Mouse (Mus musculus): ENCODE measurements around the gene Lmcd1. TPM values are rescaled to one million over a fixed set of nuclear protein-coding genes. Genes with fewer than 3 reads are reported as not detected.
"Not testable (repeated sequence)": the region's sequence is repeated elsewhere in the genome, so short reads cannot be mapped to it uniquely, and the experiment has no call there.

The Lmcd1 gene
- 0.65 and 1.5 TPM in 2 replicates for polyA plus RNA-seq (2015; fragmentation: Nextera tagmentation; extraction: Ambion mirVana)

DNA sequence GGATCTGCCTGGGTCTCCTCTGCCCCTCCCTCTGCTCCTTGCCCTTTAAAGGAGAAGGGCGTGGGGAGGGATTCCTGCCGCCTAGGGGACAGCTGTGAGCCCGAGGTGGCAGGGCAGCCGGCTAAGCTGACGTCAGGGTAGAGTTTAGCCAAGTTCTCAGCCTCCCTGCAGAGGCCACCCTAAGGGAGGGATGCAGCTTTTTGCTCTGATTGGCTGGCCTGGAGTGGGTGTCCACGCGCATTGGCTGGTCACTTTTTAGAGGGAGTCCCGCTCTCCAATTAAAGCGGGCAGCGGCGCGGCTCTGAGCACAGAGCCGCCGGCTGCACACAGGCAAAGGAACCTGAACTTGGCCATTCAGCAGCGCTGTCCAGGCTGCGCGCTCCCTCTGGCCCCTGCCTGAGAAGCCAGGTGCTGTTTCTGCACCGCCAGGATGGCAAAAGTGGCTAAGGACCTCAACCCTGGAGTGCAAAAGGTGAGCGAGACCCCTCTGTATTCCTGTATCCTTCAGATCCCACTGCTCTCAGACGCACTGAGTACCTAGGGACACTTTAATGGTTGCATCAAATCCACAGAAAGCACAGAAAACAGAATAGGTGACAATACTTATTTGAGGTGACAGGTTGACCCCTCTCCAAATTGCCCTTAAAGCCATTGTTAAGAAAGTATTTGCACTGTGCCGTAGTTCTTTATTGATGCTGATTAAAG, at the start of gene Lmcd1:
Lmcd1 (plus strand) TSS at position 258 of the 705 bp plus-strand sequence.
- 3% methylated on average over 21 of the region's 21 CpGs for WGBS (ENCODE audit: insufficient replicate concordance)
- H3K36me3 ChIP-seq (replicated peaks; ENCODE audit: insufficient read depth, low read length) = no peaks in the 10 kb centered on the region
- peaks cover 8% of the 10 kb centered on the region; the same call in 1 of the 2 replicates for H3K4me1 ChIP-seq (ENCODE audit: insufficient read depth)
- H3K9me3 ChIP-seq (ENCODE audit: low read length) = no peaks in the 10 kb centered on the region
- no peak within 1 kb of the TSS for H3K27ac ChIP-seq (ENCODE audit: low read depth)
- no peak within 1 kb of the TSS for H3K9ac ChIP-seq (replicated peaks)
- DNase-seq = peak; percentile 74
- ATAC-seq = peak; percentile 99
- no peak within 1 kb of the TSS for H3K4me3 ChIP-seq (ENCODE audit: low read depth, low read length)
- peaks cover 3% of the 10 kb centered on the region; the same call in 1 of the 2 replicates for H3K27me3 ChIP-seq (ENCODE audit: insufficient read depth, low read length)
- H3K4me2 ChIP-seq (ENCODE audit: low read depth, low read length) = peak within 1 kb of the TSS; percentile 59
- peak; percentile 32 for TF ChIP-seq CTCF (IDR thresholded peaks at IDR 0.05; ENCODE audit: low read depth)
- TF ChIP-seq EP300 (IDR thresholded peaks at IDR 0.05; ENCODE audit: low read depth) = no peak

GRCm38 (mm10) chr6:112223877-112224632, 49.5 kb upstream of the Lmcd1 start:
- H3K27ac ChIP-seq (ENCODE audit: low read depth) = no peak overlapping the region
- 62% methylated on average over 13 of the region's 13 CpGs for WGBS (ENCODE audit: insufficient replicate concordance)
- no peaks in the 10 kb centered on the region for H3K9me3 ChIP-seq (ENCODE audit: low read length)
- H3K4me2 ChIP-seq (ENCODE audit: low read depth, low read length) = no peak overlapping the region
- no peaks in the 10 kb centered on the region for H3K27me3 ChIP-seq (ENCODE audit: insufficient read depth, low read length)
- H3K36me3 ChIP-seq (replicated peaks; ENCODE audit: insufficient read depth, low read length) = no peaks in the 10 kb centered on the region
- no peak overlapping the region for H3K9ac ChIP-seq (replicated peaks)
- no peak for DNase-seq
- no peak for ATAC-seq
- H3K4me1 ChIP-seq (ENCODE audit: insufficient read depth) = peaks cover 3% of the 10 kb centered on the region; the same call in 1 of the 2 replicates
- H3K4me3 ChIP-seq (ENCODE audit: low read depth, low read length) = no peak overlapping the region
- TF ChIP-seq CTCF (IDR thresholded peaks at IDR 0.05; ENCODE audit: low read depth) (no peak), EP300 (IDR thresholded peaks at IDR 0.05; ENCODE audit: low read depth) (no peak)

DNA sequence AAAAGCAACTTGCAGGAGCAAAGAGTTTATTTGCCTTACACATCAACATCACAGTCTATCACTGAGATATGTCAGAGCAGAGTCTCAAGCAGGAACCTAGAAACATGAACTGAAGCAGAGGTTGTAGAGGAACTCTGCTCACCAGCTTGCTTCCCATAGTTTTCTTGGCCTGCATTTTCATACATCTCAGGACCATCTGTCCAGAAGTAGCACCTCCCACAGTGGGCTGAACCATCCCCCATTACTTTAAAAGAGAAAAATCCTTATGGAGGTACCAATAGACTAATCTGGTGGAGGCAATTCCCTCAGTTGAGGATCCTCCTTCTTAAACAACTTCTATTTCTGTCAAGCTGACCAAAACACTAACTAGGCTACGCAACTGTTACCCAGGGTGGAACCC, 36.8 kb upstream of the Lmcd1 start:
- no peak overlapping the region for H3K9ac ChIP-seq (replicated peaks)
- H3K27me3 ChIP-seq (ENCODE audit: insufficient read depth, low read length) = no peaks in the 10 kb centered on the region
- H3K4me2 ChIP-seq (ENCODE audit: low read depth, low read length) = no peak overlapping the region
- TF ChIP-seq EP300 (IDR thresholded peaks at IDR 0.05; ENCODE audit: low read depth) = no peak
- no peak for TF ChIP-seq CTCF (IDR thresholded peaks at IDR 0.05; ENCODE audit: low read depth)
- ATAC-seq (no peak), DNase-seq (no peak)
- WGBS (ENCODE audit: insufficient replicate concordance) = 82% methylated on average over 1 of the region's 1 CpGs
- no peak overlapping the region for H3K4me3 ChIP-seq (ENCODE audit: low read depth, low read length)
- H3K27ac ChIP-seq (ENCODE audit: low read depth) = no peak overlapping the region
- H3K4me1 ChIP-seq (ENCODE audit: insufficient read depth) = no peaks in the 10 kb centered on the region
- no peaks in the 10 kb centered on the region for H3K36me3 ChIP-seq (replicated peaks; ENCODE audit: insufficient read depth, low read length)
- no peaks in the 10 kb centered on the region for H3K9me3 ChIP-seq (ENCODE audit: low read length)

GRCm38 (mm10) chr6:112242216-112242615, 31.3 kb upstream of the Lmcd1 start:
- no peak for ATAC-seq
- Histone ChIP-seq H3K27ac (ENCODE audit: low read depth) (no peak overlapping the region), H3K4me3 (ENCODE audit: low read depth, low read length) (no peak overlapping the region), H3K27me3 (ENCODE audit: insufficient read depth, low read length) (no peaks in the 10 kb centered on the region), H3K9ac (replicated peaks) (no peak overlapping the region), H3K9me3 (ENCODE audit: low read length) (no peaks in the 10 kb centered on the region), H3K4me2 (ENCODE audit: low read depth, low read length) (no peak overlapping the region), H3K36me3 (replicated peaks; ENCODE audit: insufficient read depth, low read length) (no peaks in the 10 kb centered on the region), H3K4me1 (ENCODE audit: insufficient read depth) (peaks cover 8% of the 10 kb centered on the region)
- DNase-seq = no peak
- 58% methylated on average over 2 of the region's 2 CpGs for WGBS (ENCODE audit: insufficient replicate concordance)
- TF ChIP-seq CTCF (IDR thresholded peaks at IDR 0.05; ENCODE audit: low read depth) = no peak
- TF ChIP-seq EP300 (IDR thresholded peaks at IDR 0.05; ENCODE audit: low read depth) = no peak

DNA sequence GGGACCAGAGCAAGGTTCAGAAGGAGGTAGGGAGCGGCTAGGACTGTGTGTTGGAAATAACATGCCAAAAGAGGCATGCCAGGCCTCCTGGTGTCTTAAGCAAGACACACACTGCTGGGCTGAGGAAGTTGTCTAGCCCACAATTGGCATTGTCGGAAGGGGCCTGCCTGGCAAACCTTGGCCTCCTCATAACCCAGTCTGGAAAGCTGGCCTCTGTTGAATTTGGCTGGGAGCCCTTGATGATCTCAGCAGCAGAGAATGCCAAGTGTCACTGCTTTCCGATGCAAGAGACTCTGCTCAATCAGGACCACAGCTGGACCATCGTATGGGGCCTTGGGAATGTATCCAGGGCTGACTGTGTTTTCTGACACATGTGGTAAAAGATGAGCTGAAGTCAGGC, 27.9 kb upstream of the Lmcd1 start:
- Histone ChIP-seq H3K9me3 (ENCODE audit: low read length) (no peaks in the 10 kb centered on the region), H3K4me1 (ENCODE audit: insufficient read depth) (peaks cover 8% of the 10 kb centered on the region), H3K4me2 (ENCODE audit: low read depth, low read length) (no peak overlapping the region), H3K27ac (ENCODE audit: low read depth) (no peak overlapping the region), H3K9ac (replicated peaks) (no peak overlapping the region), H3K4me3 (ENCODE audit: low read depth, low read length) (no peak overlapping the region), H3K27me3 (ENCODE audit: insufficient read depth, low read length) (no peaks in the 10 kb centered on the region), H3K36me3 (replicated peaks; ENCODE audit: insufficient read depth, low read length) (no peaks in the 10 kb centered on the region)
- ATAC-seq (peak; percentile 76), DNase-seq (peak; percentile 67)
- 58% methylated on average over 4 of the region's 4 CpGs for WGBS (ENCODE audit: insufficient replicate concordance)
- TF ChIP-seq EP300 (IDR thresholded peaks at IDR 0.05; ENCODE audit: low read depth) (no peak), CTCF (IDR thresholded peaks at IDR 0.05; ENCODE audit: low read depth) (no peak)

DNA sequence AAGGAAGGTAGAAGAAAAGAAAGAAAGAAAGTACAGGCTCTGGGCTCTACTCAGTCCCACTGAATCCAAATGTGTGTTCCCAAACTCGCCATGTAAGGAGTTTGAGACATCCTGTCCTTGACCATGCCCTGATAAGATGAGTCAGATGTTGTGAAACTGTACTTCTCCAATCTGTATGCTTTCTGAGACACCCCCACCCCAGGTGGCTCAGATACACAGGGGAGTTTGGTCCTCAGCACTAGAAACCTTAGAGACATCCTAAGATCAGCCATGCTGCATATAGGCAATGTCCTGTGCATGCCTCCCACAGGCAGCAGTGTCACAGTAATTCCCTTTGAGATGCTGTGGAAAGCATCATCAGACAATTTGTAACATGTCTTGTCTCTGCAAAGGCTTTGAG, 26.9 kb upstream of the Lmcd1 start:
- no peak for TF ChIP-seq EP300 (IDR thresholded peaks at IDR 0.05; ENCODE audit: low read depth)
- TF ChIP-seq CTCF (IDR thresholded peaks at IDR 0.05; ENCODE audit: low read depth) = no peak
- Histone ChIP-seq H3K4me3 (ENCODE audit: low read depth, low read length) (no peak overlapping the region), H3K36me3 (replicated peaks; ENCODE audit: insufficient read depth, low read length) (no peaks in the 10 kb centered on the region), H3K9ac (replicated peaks) (no peak overlapping the region), H3K27me3 (ENCODE audit: insufficient read depth, low read length) (no peaks in the 10 kb centered on the region), H3K4me2 (ENCODE audit: low read depth, low read length) (no peak overlapping the region), H3K27ac (ENCODE audit: low read depth) (no peak overlapping the region), H3K9me3 (ENCODE audit: low read length) (no peaks in the 10 kb centered on the region), H3K4me1 (ENCODE audit: insufficient read depth) (peaks cover 8% of the 10 kb centered on the region)
- no peak for ATAC-seq
- 40% methylated on average over 1 of the region's 1 CpGs for WGBS (ENCODE audit: insufficient replicate concordance)
- DNase-seq = no peak

GRCm38 (mm10) chr6:112253943-112254342, 19.6 kb upstream of the Lmcd1 start:
- not testable (repeated sequence) for H3K9ac ChIP-seq (replicated peaks); DNase-seq; H3K9me3 ChIP-seq (ENCODE audit: low read length); H3K36me3 ChIP-seq (replicated peaks; ENCODE audit: insufficient read depth, low read length); H3K4me1 ChIP-seq (ENCODE audit: insufficient read depth); H3K27me3 ChIP-seq (ENCODE audit: insufficient read depth, low read length); H3K4me2 ChIP-seq (ENCODE audit: low read depth, low read length); ATAC-seq; H3K4me3 ChIP-seq (ENCODE audit: low read depth, low read length); H3K27ac ChIP-seq (ENCODE audit: low read depth)
- WGBS (ENCODE audit: insufficient replicate concordance) = 83% methylated on average over 2 of the region's 3 CpGs
